Mouse (Mus musculus): Measurements from ENCODE around the gene Abl1.

Gene Abl1

DNA sequence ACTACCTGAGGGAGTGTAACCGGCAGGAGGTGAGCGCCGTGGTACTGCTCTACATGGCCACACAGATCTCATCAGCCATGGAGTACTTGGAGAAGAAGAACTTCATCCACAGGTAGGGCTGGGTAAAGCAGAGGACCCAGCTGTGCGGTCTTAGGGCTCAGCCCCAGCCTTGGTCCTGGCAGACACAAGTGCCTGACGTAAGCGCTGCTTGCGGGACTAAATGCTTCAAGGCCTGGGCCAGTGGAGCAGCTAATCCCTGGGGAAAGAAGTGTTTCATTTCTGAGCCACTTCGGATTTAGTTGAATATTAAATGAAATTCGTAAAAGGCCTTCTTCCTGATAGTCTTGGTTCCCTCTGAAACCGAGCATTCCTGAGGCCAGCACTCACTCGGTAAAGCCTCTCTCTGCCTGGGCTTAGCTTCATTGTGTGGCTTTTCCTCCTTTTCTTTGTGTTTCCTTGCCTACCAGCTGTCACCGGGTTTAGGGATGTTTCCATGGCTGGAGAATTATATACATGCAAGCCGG, 102.6 kb downstream of the Abl1 start:
- DNase-seq = no peak

DNA sequence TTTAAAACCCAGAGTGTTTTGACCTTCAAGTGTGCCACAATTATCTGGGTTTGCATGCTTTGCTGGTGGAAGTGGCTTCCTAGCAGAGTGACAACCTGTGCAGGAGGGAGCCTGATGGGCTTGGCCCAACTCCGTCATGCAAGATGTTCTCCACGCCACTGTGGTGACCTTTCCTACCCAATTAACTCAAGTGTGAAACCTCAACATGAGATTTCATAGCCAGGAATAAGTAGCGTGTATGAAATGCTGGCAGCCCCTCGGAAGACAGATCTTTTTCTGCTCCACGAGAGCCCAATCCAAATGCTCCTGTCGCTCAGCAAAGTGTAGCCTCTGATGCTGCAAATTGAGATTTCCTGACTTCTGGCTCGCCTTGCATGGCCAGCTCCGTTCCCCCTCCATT, 103.1 kb downstream of the Abl1 start:
- DNase-seq = no peak

DNA sequence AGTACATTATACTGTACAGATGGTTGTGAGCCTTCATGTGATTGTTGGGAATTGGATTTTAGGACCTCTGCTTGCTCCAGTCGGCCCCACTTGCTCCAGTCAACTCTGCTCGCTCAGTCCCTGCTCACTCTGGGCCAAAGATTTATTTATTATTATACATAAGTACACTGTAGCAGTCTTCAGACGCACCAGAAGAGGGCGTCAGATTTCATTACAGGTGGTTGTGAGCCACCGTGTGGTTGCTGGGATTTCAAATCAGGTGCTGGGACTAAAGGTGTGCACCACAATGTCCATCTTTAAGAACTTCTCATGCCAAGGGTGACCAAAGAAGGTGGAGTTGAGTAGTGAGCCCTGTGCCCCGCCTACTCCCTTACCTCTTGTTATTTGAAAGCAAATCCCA, 104.4 kb downstream of the Abl1 start:
- no peak for DNase-seq

DNA sequence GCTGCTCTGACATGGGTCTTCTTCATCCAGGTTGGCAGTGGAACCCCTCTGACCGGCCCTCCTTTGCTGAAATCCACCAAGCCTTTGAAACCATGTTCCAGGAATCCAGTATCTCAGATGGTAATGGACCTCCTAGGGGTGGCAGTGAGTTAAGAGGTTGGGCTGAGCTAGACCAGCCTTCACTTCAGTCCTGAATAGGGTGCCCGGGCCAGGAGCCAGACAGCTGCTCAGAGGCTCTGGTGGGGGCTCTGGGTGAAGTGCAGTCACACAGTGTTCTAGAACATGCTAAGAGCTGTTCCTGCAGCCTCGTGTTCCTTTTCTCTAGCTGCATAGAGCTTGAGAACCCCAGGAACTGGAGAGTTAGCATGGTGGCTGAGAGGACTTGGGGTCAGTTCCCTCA, 108.8 kb downstream of the Abl1 start:
- no peak for DNase-seq

DNA sequence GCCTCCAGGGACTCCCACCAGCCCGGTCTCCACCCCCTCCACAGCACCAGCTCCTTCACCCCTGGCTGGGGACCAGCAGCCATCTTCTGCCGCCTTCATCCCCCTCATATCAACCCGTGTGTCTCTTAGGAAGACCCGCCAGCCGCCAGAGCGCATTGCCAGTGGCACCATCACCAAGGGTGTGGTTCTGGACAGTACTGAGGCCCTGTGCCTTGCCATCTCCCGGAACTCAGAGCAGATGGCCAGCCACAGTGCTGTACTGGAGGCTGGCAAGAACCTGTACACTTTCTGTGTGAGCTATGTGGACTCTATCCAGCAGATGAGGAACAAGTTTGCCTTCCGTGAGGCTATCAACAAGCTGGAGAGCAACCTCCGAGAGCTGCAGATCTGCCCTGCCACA, 113.2 kb downstream of the Abl1 start:
- no peak for DNase-seq

DNA sequence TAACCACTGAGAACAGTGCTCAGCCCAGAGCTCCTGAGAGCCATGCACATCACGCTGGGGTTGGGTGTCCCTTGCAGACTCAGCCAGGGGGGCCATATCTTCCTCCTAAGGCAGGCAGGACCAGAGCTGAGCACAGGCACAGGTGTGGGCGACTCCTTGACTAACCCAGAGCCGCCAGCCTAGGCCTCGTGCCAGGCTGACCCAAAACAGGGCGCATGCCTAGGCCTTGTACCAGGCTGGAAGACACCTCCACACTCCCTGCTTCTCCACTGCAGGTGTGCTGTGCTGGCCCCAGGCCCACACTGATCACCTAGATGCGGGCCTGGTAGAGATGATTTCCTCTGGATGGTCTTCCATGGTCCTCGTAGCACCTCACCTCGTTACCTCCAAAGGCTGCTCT, 114.6 kb downstream of the Abl1 start:
- no peak for DNase-seq

DNA sequence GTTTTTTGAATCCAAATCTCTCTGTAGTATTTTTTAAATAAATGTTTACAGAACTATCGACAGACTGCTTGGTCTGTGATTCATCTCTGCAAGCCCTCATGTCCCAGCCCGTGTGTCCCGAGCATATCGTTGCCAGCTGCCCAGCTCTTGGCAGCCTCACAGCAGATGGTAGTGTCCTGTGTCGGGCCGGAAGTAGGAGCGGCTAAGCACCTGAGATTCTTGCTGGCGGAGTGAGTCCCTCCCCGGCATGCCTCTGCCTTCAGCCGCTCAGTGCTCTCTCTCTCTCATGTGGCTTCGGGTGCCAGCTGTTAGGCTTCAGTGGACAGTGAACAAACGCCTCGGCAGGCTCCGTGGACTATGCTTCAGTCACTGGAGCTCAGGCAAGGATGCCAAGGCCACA, 115.3 kb downstream of the Abl1 start:
- no peak for DNase-seq

DNA sequence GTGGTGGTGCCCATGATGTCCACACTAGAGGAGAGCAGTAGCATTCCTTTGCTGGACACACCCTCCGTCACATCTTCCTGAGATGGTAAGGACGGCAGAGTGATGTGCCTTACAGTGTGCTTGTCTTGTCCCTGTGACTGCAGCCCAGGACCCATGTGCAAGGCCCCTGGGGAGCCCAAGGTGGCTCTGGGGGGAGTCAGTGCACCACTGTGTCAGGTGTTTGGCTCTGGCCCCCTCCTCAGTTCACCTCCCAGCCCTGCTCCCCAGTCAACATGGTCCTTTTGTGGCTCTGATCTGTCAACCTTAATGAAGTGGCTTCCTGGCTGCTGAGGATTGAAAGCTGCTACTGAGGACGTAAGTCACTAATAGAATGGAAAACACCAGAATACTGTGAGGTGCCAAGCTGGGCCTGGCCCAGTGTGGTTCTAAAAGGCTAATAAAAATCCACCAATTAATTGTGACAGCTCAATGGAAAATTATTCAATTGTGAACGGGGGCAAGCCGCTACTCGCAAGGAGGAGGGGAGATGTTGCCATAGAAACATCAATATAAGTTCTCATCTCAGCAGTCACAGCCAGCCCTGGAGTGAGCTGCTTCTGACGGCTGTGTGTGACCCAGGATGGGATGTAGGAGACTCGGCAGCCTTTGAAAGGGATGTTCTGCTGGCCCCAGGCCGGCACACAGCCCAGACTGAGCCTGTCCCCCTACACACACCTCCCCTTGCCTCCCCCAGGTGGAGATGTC, 118.6 kb downstream of the Abl1 start:
- no peak for DNase-seq

DNA sequence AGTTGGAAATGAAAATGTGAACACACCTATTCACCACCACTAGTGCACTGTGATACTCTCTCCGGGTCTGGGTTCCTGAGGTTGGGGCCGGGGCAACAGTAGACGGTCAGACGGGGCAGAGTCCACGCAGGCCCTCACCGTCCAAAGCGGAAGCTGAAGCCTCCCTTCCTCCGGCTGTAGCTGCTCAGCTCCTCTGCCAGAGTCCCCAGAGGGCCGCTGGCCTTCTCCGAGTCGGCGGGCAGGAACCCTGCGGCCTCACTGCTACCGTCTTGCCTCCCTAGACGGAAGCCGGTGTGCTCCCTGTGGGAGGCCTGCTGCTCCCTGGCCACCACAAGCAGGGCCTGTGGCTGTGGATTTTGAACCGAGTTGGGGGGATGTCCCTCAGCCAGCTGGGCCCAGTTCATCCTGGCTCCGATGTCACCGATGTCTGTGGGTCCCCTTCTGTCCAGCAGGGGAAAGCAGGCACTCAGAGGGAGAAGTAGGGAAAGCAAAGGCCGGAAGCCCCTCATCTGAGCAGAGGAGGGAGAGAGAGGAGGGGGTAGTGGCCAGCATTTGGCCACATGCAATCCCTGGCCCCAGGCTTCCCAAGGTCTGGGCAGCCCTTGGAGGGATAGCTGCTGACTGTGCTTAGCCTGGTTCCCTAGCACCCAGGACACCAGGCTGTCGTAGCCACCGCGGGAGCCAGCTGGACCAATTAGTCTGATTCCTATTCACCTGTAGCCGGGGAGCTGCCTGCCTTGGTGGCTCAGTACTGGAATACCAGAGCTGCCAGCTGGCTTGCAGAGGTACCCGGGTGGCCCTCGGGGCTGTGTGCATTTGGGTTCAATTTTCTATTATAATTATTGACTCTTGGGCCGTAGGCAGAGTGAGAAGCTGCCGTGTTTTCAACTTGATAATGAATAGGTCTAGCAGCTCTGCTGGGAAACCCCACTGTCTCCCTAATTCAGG, 120.5 kb downstream of the Abl1 start:
- DNase-seq = no peak

DNA sequence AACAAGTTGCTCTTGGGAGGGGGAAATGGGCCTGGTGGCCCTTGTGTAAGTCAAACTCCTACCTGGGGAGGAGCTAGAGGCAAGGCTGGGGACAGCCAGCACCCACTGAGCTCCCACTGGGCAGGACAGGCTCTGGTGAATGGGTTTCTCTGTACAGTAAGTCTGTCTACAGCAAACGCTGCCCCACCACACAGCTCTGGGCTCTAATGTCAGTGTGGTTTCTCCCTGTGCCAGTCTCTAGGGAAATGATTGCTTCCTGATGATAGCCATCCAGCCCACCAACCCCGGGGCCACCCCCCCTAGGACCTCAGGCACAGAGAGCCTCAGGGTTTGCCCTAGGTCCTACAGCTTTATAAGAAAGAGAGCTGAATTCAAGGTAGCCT, 121.2 kb downstream of the Abl1 start:
- no peak for DNase-seq

DNA sequence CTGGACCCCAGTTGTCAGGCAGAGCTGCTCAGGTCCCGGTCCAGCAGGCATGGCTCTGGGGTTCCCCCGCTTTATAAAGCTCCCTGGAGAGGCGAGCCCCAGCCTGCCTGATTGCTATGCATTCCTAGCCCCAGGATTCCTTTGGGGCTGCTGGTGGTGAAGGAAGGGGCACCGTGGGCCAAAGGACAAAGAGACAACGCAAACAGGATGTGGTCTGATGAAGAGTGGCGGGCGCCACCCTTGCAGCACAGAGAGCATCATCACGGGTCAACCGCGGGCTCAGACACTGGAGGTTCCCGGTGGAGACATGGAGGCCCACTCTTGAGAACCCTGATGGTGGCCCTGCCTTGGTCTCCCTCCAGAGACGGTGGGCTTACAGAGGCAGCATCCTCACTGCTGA, 122.3 kb downstream of the Abl1 start, which contains the start of gene Qrfp:
Qrfp (minus strand) TSS at position 137 of the 400 bp plus-strand sequence.
- DNase-seq = no peak

DNA sequence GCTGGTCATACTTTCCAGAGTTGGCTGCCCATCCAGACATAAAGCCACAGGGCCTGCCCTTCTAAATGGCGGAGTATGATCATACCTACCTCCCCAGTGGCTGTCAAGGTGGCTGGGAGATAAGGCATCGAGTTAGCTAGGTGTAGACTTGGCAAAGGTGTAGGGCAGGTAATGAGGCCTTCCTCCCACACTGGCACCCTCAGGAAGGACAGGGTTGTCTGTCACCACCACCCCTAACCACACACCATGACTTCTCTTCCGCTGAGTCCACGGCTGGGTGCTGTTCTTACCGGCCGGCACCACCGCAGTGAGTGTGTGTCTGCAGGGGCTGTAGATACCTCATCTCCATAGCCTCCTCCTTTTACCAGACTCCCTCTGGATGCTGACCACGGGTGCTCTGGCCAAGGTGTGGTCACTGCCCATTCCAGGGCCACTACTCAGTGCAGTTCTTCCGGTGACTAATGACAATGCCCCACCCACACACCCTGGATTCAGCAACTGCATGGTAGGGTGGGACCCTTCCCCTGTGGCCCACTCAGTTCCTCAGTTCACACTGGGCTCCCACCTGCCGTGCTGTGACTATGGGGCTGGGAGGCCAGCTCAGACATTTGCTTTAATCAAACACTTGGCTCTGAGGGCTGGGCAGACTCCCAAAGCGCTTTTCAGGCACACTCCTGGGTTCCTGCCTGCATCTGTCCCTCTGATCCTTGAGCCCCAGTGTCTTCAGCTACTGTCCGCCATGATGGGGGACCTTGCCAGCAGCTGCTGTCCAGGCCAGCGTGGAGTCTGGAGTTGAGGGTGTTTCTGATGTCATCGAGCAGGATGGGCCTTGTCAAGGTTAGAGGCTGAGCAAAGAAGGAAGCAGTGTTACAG, 123.1 kb downstream of the Abl1 start:
- no peak for DNase-seq

DNA sequence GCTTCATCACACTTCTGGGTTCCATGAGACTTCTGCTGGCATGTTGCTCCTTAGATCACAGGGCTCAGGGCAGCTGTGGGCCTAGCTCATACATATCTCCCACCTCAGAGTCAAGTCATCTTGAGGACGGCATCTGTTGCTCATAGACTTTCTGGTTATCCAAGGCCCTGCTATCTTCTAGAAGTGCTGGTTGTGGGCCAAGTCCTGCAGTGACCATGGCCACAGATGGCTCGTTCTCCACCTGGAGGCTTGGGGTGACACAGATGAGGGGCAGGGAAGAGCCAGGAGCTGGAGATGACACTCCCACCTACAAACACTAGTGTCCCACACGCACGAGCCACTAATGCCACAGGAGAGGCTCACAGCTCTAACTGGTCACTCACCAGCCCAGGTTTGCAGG, 125.5 kb downstream of the Abl1 start:
- no peak for DNase-seq

DNA sequence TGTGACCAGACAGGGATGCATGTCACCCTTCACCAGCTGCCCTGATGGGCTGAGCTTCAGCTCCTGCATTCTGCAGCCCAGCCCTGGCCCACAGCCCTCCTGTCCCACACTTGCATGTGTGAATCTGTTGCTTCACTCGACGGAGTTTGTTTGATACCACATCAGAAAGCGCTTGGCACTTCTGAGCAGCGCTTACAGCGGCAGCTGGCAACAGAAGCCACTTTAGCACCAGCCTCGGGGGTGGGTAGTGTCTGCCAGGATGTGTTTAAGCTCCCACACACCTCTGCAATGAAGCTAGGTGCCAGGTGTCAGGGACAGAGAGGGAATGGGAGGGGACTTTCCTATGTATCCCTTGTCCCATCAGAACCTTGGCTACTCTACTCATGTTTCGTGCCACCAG, 126.5 kb downstream of the Abl1 start:
- DNase-seq = peak; percentile 60

DNA sequence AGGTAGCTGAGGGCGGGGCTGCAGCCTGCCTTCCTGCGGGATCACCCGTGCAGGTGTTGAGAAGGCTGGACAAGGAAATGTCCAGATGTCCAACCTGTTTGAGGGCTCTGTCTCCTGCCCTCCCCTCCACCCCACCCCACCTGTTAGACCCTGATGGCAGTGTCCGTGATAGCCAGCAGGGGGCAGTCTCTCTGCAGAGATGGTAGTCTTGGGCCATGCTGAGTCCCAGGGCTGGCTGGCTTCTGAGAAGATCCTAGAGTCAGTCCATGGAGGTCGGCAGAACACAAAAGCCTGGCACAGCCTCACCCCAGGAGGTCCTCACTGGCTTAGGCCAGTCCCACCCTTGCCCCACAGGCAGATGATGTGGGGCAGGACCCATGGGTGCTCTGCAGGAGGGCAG, 127.2 kb downstream of the Abl1 start:
- DNase-seq = peak; percentile 75

DNA sequence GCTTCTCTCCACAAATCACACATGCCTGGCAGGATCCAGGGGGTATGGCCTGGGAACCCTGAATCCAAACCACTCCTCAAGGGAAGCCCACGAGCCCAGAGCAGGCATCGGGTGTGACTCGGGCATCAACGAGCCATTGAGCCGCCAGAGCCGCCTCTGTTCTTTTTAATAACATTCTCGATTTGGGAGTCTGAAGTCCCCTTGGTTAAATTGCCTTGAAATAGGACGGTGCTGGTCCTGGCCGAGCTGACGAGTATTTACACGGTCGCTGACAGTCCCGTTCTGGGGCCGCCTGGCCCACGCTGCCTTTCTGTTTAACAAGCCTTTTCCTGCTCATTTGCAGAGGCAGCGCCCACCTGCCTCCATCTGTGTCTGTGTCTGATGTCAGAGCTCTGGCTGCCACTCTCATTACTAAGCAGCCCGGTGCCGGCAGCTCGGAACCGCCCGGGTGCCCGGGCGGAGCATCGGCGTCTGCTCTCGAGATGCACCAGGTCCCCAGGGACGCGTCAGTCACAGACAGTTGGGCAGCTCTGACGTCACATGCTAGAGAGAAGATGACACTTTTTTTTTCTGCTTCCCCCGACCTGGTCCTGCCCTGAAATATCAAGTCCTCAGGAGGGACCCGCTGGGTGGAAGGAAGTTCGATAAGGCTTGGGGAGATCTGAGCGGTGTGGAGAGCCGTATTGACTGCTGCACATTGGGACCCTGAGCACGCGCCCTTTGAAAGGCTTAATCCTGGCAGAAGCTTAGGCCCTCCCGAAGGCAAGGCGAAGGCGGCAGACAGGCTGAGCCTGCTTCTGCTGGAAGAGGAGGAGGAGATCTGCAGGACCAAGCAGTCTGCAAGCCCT, 134.6 kb downstream of the Abl1 start:
- DNase-seq = no peak

DNA sequence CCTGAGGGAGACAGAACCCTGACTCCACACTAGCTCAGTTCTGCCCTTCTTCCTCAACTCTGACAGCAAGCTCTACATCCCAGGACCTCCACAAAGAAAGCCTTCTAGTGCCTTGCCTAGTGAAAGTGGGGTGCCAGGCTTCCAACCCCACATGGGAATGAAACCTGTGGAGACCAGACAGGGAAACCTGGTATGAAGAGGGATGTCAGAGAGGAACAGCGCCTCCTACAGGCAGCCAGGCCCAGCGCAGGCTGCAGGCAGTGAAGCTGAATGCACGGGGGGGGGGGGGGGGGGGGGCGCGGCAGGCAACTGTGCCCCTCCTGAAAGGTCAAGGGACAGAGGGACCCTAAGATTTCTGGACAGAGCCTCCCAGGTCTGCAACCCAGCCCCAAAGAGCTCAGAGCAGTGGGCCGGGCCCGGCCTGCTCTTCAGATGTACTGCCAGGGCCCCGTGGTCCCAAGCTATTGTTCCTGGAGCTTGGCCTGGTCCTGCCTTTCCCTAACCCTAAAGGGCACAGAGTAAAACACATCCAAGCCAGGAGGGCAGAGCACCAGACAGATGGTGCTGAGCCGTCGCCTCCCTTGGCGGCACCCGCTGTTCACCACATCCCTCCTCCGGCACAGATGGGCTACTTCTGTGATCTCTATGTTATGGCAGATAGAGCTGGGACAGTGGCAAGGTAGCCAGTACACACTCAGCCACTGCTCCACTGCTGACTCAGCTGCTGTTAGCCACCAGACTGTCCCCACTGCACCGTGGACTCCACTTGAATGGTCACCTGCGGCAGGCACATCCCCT, 136.0 kb downstream of the Abl1 start:
- DNase-seq = no peak

DNA sequence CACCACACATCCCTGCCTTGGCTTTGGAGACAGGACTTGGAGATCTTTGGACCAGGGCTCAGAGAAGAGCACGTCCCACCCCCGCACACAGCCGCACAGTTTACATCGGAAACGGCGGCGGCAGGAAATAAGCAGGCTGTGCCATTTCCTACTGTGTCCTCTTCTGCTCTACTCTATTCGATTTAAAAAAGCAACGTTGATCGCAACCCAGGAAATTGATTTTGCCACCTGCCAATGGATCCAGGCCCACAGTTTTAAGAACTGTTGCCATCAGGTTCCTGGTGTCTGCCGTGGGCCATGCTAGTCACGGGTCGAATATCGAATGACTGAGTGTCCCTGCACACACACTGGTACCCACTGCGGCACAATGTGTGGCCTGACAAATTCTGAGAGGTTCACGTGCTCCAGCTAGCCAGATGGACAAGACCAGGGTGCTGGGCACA, 137.3 kb downstream of the Abl1 start:
- peak; percentile 52 for DNase-seq

DNA sequence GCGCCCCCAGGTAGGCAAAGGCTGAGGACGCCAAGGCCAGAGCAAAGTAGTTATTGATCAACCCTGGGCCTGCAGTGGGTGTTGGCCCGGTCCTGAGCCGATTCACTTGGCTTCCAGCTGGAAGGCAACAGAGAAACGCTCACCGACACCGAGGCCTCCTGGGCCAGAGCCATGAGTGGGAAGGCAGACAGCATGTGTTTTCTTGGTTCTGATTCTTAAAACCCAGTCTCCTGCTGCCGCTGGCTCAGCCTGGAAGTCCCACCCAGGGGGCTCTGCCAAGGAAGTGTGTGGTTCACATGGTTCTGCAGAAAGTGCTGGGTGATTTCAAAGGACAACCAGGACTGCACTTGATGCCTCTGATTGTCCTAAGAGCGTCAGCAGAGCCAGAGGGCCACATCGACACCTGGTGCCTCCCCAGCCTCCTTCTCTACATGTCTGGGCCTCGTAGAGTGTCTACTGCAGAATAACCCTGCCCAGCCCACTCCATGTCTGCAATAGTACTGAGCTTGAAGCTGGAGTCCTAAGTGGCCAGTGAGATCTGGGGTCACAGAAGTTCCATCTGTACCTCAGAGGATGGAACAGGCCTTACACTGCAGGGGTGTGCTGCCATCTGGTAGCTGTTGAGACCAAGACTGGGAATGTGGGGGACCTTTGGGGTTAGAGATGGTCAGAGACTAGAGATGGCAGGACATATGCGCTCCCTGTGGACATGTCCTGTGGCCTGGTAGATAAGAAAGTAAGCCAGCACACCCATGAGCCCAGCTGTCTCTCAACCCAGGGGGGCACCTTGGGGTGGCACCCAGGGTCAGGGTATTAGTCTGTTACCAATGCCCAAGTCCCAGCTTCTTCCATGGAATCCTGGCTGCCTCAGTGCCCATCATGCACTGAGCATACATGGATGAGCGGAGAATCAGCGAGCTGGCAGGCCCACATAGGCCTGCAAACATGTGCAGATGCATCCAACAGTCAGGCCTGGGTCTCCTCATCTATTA, 138.2 kb downstream of the Abl1 start:
- no peak for DNase-seq

DNA sequence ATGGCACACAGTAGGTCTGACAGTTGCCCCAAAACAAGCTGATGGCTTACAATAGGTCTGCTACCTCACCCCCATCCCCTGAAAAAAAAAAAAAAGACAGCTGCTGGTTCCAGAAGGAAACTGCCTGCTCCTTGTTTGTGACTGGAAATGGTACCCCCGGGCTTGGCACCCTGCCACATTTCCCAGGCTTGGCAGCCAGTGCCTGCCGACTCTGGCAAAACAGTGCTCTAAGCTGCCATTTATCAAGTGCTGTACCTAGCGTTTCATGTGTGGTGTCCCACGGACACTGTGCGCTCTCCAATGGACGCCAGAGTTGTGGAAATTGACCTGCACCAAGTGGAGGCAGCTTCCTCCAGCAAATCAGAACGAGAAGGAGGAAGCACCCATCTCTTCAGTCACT, 139.7 kb downstream of the Abl1 start:
- no peak for DNase-seq

All from thymus, postnatal 25 days (tissue).